Mouse (Mus musculus) midbrain, embryonic 13.5 days (tissue): ENCODE data around the gene Tmem159. TPM values are rescaled to one million over a fixed set of nuclear protein-coding genes. Genes with fewer than 3 reads are reported as not detected.

Experiments
- ATAC-seq: fragments of 200-750 bp; cut with Nextera tagmentation; 2 replicates; pipeline ENCODE4 v1.8.0; 2017; ENCODE audit warnings: mild to moderate bottlenecking, moderate TSS enrichment, moderate library complexity
- H3K27ac ChIP-seq: fragments of 300-500 bp; sonication (generic); 2 replicates; pipeline ENCODE4 v1.5.1; 2015; ENCODE audit warnings: inconsistent platforms, mild to moderate bottlenecking, moderate library complexity
- H3K27me3 ChIP-seq: fragments of 300-500 bp; sonication (generic); 2 replicates; pipeline ENCODE4 v1.6.1; 2015; ENCODE audit warnings: mild to moderate bottlenecking, inconsistent platforms
- H3K36me3 ChIP-seq: fragments of 300-500 bp; sonication (generic); 2 replicates; pipeline ENCODE4 v1.6.1; 2015; ENCODE audit warnings: mild to moderate bottlenecking, inconsistent platforms
- H3K4me1 ChIP-seq: fragments of 300-500 bp; sonication (generic); replicated peaks from 2 replicates; pipeline ENCODE4 v1.6.1; 2015; ENCODE audit warnings: inconsistent platforms
- H3K4me2 ChIP-seq: fragments of 300-500 bp; sonication (generic); replicated peaks from 2 replicates; pipeline ENCODE4 v1.6.1; 2015; ENCODE audit warnings: moderate library complexity, mild to moderate bottlenecking, inconsistent platforms
- H3K4me3 ChIP-seq: fragments of 300-500 bp; sonication (generic); replicated peaks from 2 replicates; pipeline ENCODE4 v1.5.1; 2015; ENCODE audit warnings: mild to moderate bottlenecking, inconsistent platforms
- H3K9ac ChIP-seq: fragments of 300-500 bp; sonication (generic); replicated peaks from 2 replicates; pipeline ENCODE4 v1.6.1; 2015; ENCODE audit warnings: mild to moderate bottlenecking, inconsistent platforms
- H3K9me3 ChIP-seq: fragments of 300-500 bp; sonication (generic); 2 replicates; pipeline ENCODE4 v1.6.1; 2016; ENCODE audit warnings: mild to moderate bottlenecking, inconsistent platforms
- WGBS: fragments of 180-500 bp; shearing (Covaris S2); methylation state at CpG from one replicate; pipeline ENCODE4 v1.1.7; 2015; 5-methylcytosine and 5-hydroxymethylcytosine counted together
- polyA plus RNA-seq: library from polyadenylated mRNA; unstranded; fragments of >200 nt; fragmentation: Nextera tagmentation; extraction: Ambion mirVana; gene quantifications from 2 replicates; pipeline ENCODE4 v1.2.1, GENCODE M21; 2015

The Tmem159 gene
- polyA plus RNA-seq, 1 experiment from 2014 or later = 13.2 TPM

DNA sequence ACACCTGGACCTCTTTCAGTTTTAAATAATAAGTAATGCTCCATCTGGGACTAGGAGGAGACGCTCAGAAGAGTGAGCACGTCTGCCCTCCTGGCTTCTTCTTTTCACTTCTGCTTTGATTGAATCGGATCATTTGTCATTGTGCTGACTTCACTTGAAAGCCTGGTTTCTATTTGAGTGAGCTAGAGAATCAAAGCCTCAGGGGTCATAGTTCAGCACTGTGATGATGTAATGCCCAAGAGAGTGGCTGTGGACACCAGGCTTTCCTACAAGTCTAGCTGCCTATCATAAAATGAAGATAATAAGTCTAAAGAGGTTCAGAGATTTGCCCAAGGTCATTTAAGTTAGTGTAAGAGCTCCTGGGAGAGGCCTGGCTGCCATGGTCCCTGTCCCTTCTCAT, 48.1 kb downstream of the Tmem159 start:
- no peak overlapping the region for H3K4me2 ChIP-seq
- 11% methylated on average over 3 of the region's 3 CpGs for WGBS
- no peaks in the 10 kb centered on the region for H3K9me3 ChIP-seq
- H3K9ac ChIP-seq = no peak overlapping the region
- peaks cover 20% of the 10 kb centered on the region for H3K27me3 ChIP-seq
- no peak for ATAC-seq
- H3K27ac ChIP-seq = no peak overlapping the region
- H3K4me1 ChIP-seq = no peaks in the 10 kb centered on the region
- H3K36me3 ChIP-seq = no peaks in the 10 kb centered on the region
- H3K4me3 ChIP-seq = no peak overlapping the region

DNA sequence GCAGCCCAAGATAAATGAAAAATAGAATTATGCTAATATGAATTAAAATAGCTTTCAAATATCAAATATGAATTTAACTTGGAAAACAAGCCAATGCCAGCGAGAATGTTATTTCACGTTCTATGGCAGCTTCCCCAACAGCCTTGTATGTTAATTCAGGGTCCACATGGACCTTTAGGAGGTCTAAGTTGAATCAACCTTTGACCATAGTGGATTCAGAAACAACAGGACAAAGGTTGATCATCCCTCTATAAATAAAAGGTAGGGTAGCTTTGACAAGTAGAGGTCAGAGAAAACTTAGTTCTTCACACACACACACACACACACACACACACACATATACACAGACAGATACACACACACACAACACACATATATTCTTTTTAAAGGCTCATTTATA, 48.7 kb downstream of the Tmem159 start:
- Histone ChIP-seq H3K4me1 (no peaks in the 10 kb centered on the region), H3K27me3 (peaks cover 17% of the 10 kb centered on the region), H3K27ac (no peak overlapping the region), H3K9ac (no peak overlapping the region), H3K36me3 (no peaks in the 10 kb centered on the region), H3K9me3 (no peaks in the 10 kb centered on the region), H3K4me3 (no peak overlapping the region), H3K4me2 (no peak overlapping the region)
- WGBS = 87% methylated on average over 2 of the region's 2 CpGs
- no peak for ATAC-seq

DNA sequence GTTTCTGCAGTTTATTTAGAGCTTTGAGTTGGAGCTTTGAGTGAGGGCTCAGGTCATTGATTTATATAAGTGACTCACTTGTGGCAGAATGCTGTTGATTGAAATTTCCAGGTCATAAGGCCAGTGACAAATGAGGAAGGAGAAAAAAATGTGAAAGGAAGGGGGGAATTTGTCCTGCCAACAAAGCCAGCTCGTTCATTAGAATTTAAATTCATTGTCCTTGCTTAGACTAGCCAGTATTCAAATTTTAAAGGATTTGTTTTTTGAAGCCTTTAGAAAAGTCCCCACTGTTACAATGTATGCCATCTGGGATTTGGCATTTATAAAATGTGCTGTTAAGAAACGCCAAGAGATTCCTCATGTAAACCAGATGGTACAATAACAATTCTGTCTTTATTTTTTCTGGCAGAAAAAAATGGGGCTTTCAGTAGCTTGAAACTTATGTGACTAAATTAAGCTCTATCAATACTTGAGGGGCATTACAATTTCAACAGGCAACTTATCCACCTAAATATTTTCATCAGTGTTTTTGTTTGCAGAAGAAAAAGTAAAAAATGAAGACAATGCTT, 54.8 kb downstream of the Tmem159 start:
- Histone ChIP-seq H3K4me3 (no peak overlapping the region), H3K4me2 (no peak overlapping the region), H3K27ac (no peak overlapping the region), H3K27me3 (peaks cover 25% of the 10 kb centered on the region), H3K4me1 (peaks cover 23% of the 10 kb centered on the region), H3K9ac (no peak overlapping the region), H3K36me3 (no peaks in the 10 kb centered on the region), H3K9me3 (no peaks in the 10 kb centered on the region)
- peak; percentile 59; the same call in 1 of the 2 replicates for ATAC-seq
- 25% methylated on average over 2 of the region's 2 CpGs for WGBS

DNA sequence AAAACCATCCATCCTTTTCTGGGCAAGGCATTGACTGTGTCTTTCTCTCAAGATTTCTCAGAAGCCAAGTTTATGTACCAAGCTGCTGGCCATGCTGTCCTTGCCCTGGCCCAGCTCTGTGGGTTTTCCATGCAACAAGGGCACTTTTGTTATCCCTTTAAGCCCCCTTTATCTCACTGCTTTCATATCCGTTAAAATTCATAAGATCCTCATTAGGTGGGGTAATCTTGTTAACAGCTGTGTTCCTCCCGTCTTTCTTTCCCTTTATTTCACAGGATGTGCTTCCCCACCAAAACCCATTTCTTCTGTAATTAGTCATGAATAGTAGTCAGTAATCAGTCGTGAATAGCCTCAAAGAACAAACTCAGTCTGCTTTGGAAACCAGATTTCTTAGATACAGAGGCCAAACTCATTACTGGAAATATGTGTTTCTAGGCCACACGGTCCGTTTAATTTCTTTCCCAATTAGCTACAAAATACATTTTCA, 55.5 kb downstream of the Tmem159 start:
- 19% methylated on average over 5 of the region's 5 CpGs for WGBS
- H3K4me2 ChIP-seq = no peak overlapping the region
- peaks cover 23% of the 10 kb centered on the region for H3K4me1 ChIP-seq
- peak; percentile 77 for ATAC-seq
- H3K27ac ChIP-seq = no peak overlapping the region
- no peaks in the 10 kb centered on the region for H3K36me3 ChIP-seq
- no peak overlapping the region for H3K9ac ChIP-seq
- H3K4me3 ChIP-seq = no peak overlapping the region
- H3K9me3 ChIP-seq = no peaks in the 10 kb centered on the region
- peaks cover 25% of the 10 kb centered on the region for H3K27me3 ChIP-seq

DNA sequence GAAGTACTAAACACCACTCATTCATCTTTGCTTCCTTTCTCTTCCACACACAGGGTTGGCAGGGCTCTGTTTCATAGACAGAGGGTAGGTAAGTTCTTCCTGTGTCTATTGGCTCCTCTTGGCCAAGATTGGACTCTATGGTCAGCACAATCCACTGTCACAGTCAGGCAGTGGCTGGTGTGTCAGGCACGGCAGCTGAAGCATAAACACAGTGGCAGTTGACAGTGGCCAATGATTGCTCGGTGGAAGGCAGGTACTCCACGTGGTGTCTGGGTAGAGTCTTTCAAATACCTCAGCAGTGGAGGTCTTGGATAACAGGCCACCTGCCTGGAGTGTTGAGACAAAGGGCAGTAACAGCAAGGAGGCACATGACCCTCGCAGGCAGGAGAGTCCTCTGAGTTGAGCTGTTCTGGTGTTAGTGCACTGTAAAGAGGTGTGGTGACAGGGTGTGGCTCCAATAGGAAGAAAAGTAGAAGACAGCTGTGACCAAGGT, 56.0 kb downstream of the Tmem159 start:
- H3K4me3 ChIP-seq = no peak overlapping the region
- WGBS = 33% methylated on average over 4 of the region's 4 CpGs

DNA sequence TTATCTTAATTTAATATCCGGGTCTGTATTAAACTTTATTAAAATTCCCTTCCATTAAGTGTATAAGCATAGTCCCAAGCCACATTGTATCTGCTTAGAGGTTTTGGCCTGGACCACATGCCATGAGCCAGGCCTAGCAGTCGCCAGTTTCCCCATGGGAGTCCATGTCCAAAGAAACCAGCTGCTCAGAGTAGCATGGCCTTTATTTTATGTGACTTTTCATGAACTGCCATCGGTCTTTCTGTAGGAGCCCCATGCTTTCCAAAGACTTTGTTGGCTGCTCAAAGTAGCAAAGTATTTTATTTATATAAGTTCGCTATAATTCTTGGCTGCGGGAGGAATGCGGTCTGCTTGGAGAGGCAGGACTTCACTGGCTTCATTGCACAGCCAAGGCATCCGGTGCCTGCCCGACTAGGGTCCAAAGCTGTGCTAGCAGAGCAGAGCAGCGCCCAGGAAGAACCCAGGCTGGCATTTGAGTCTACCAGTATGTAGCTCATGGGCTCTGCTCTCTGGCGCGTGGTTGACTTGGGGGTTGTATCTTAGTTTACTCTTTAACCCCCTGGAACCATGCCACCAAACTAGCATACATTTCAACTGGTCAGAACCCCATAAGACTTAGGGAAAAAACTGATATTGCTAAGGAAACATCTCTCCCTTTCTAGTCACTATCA, 61.6 kb downstream of the Tmem159 start:
- Histone ChIP-seq H3K9me3 (no peaks in the 10 kb centered on the region), H3K4me1 (no peaks in the 10 kb centered on the region), H3K9ac (no peak overlapping the region), H3K27ac (no peak overlapping the region), H3K4me2 (no peak overlapping the region), H3K27me3 (peaks cover 21% of the 10 kb centered on the region), H3K36me3 (no peaks in the 10 kb centered on the region), H3K4me3 (no peak overlapping the region)
- 90% methylated on average over 11 of the region's 11 CpGs for WGBS
- ATAC-seq = no peak

More for the DNA sequence above, 56.0 kb downstream of the Tmem159 start:
- Histone ChIP-seq H3K27ac (no peak overlapping the region), H3K27me3 (peaks cover 25% of the 10 kb centered on the region), H3K4me1 (peaks cover 23% of the 10 kb centered on the region), H3K9ac (no peak overlapping the region), H3K36me3 (no peaks in the 10 kb centered on the region), H3K4me2 (no peak overlapping the region), H3K9me3 (no peaks in the 10 kb centered on the region)
- peak; percentile 62 for ATAC-seq

Other genes with a start within 250 kb of the Tmem159 start
- 17.3 and 17.9 TPM in 2 replicates for gene Lyrm1, start 206.5 kb upstream of the Tmem159 start, polyA plus RNA-seq
- gene Dcun1d3, start 206.1 kb upstream of the Tmem159 start, polyA plus RNA-seq = 18.8 and 18.9 TPM in 2 replicates
- 0.22 TPM in 1 of 2 replicates, not detected in the other for gene Dnah3, start 7.1 kb upstream of the Tmem159 start, polyA plus RNA-seq
- gene Zp2, start 42.9 kb downstream of the Tmem159 start, polyA plus RNA-seq = not detected in 2 replicates
- gene Anks4b, start 71.5 kb downstream of the Tmem159 start, polyA plus RNA-seq = not detected in 2 replicates
- gene Crym, start 99.8 kb downstream of the Tmem159 start, polyA plus RNA-seq = 27.5 and 29.1 TPM in 2 replicates
- gene Abca14, start 101.6 kb downstream of the Tmem159 start, polyA plus RNA-seq = not detected in 2 replicates
- gene Abca15, start 226.3 kb downstream of the Tmem159 start, polyA plus RNA-seq = not detected in 2 replicates